Comparison of ENCODE assay signal across 14 mouse cellular contexts in the genomic region with DNA sequence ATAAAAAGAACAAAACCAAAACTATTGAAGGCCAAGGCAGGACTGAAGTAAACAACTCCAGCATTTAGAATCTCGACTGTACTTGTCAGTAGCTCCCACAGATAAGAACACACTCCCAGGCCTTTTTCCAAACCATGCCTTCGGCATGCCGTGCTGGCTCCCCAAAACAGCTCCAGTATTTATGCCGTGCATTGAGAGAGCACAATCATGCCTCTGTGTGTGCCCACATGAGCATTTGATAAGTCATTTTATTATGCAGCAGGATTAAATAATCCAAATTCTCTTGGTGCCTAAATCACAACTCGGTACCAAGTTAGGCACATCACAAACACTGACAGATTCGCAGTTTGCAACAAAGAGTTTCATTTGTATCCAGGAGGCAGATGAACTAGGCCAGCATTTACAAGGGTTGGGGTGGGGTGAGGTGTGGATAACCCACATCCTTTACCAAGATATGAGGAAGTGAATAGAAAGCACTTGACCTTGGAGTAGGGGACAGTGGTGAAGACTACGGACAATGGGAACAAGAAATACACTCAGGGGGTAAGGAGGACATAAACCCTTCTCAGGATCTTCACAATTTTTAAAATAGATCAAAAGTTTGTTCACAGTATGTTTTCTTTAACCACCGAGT. TPM values are rescaled to one million over a fixed set of nuclear protein-coding genes. Genes with fewer than 3 reads are reported as not detected.
A peak's percentile ranks its signal among the peaks of the same experiment; 100 is the strongest.
DNase-seq lines count a peak whose midpoint lies in the region; ATAC-seq and TF ChIP-seq lines count a peak whose summit lies in the region.
"Had no signal": no experiment of that assay in that cellular context is flagged by ENCODE, and none has a peak within 500 bp of the region (broad histone marks: within the 10 kb centered on the region; RNA-seq: fewer than 3 reads in every experiment).

No protein-coding gene starts in this region.

- H3K27me3 ChIP-seq in intestine, postnatal 0 days (replicated peaks; ENCODE audit: control insufficient read depth, insufficient read depth, low read length): no peaks in the 10 kb centered on the region
- H3K27me3 ChIP-seq: neural tube, embryonic 12.5 days; Patski had no signal

- H3K9me3 ChIP-seq in intestine, postnatal 0 days (ENCODE audit: control insufficient read depth): no peaks in the 10 kb centered on the region
- H3K9me3 ChIP-seq: neural tube, embryonic 12.5 days had no signal

- DNase-seq in layer of hippocampus, adult 11-12 months (ENCODE audit: low spot score): peak; percentile 25
- no peak for DNase-seq in layer of hippocampus, postnatal 25 days (ENCODE audit: extremely low spot score in 1 of 2, low spot score in 1 of 2)
- peak; percentile 51 to 57 for DNase-seq in natural killer cell, adult 2 months (ENCODE audit: low spot score in 2 of 2)
- DNase-seq in gastrocnemius, postnatal 14 days: no peak
- DNase-seq in left cerebral cortex, postnatal 4 days: no peak
- DNase-seq: embryo, embryonic 11 days; gastrocnemius, postnatal 36 days; kidney, adult 2 months had no signal

- H3K36me3 ChIP-seq in intestine, postnatal 0 days (ENCODE audit: control insufficient read depth, insufficient read depth): peaks cover 12% of the 10 kb centered on the region; the same call in 1 of the 2 replicates

- H3K4me3 ChIP-seq in bone marrow, adult 2 months (replicated peaks; ENCODE audit: control insufficient read depth, low read depth, low read length): no peak overlapping the region
- H3K4me3 ChIP-seq in intestine, postnatal 0 days (ENCODE audit: low read depth, low read length): no peak overlapping the region
- H3K4me3 ChIP-seq: neural tube, embryonic 12.5 days had no signal

- 47% methylated on average over 8 of the region's 8 CpGs for WGBS in bone marrow, adult 2 months
- WGBS in intestine, postnatal 0 days: 67% methylated on average over 8 of the region's 8 CpGs

- H3K9ac ChIP-seq in intestine, postnatal 0 days (ENCODE audit: low read depth, low read length): no peak overlapping the region
- H3K9ac ChIP-seq: neural tube, embryonic 12.5 days had no signal

- no peak for TF ChIP-seq CTCF in bone marrow, adult 2 months (IDR thresholded peaks at IDR 0.05; ENCODE audit: control insufficient read depth, insufficient read depth, low read length)
- TF ChIP-seq CTCF in intestine, postnatal 0 days (IDR thresholded peaks at IDR 0.05; ENCODE audit: low read depth): no peak

- TF ChIP-seq POLR2A in bone marrow, adult 2 months (IDR thresholded peaks at IDR 0.05; ENCODE audit: borderline replicate concordance, control insufficient read depth, low read depth, low read length): no peak

- ATAC-seq in CD4-positive, CD25-positive, alpha-beta regulatory T cell, adult 4 months: peak; percentile 66
- ATAC-seq in intestine, postnatal 0 days: no peak
- ATAC-seq: Patski had no signal

- H3K27ac ChIP-seq in bone marrow, adult 2 months (ENCODE audit: control insufficient read depth, insufficient read depth, low read depth, low read length, poor library complexity): peak overlapping the region; percentile 21; the same call in 1 of the 2 replicates
- H3K27ac ChIP-seq in intestine, postnatal 0 days (ENCODE audit: low read depth, low read length): no peak overlapping the region
- H3K27ac ChIP-seq: neural tube, embryonic 12.5 days had no signal

- intact Hi-C loops in gastrocnemius, postnatal 14 days (cut with DNase I; ENCODE audit: low total_unique reads): no loop called here
- intact Hi-C loops in left cerebral cortex, postnatal 4 days (cut with DNase I): no loop called here

- peaks cover 10% of the 10 kb centered on the region for H3K4me1 ChIP-seq in bone marrow, adult 2 months (ENCODE audit: control insufficient read depth, insufficient read depth, low read length)
- 0 out of 2 replicates have a peak, but pooled peaks cover 3% of the 10 kb centered on the region for H3K4me1 ChIP-seq in intestine, postnatal 0 days (replicated peaks; ENCODE audit: control insufficient read depth, insufficient read depth, low read length)
- H3K4me1 ChIP-seq: neural tube, embryonic 12.5 days had no signal

- H3K4me2 ChIP-seq in intestine, postnatal 0 days (replicated peaks; ENCODE audit: low read depth): no peak overlapping the region
- H3K4me2 ChIP-seq: liver, embryonic 11.5 days; neural tube, embryonic 12.5 days had no signal

RNA-seq across cellular contexts. Expression of gene Fryl, which starts 50.3 kb away (rescaled TPM):
- 10 to 100 TPM; 60.0 to 65.0 TPM for total RNA-seq in layer of hippocampus, postnatal 25 days (2021)
- polyA plus RNA-seq in CD4-positive, CD25-positive, alpha-beta regulatory T cell, adult 4 months (2017; shearing (Covaris generic)): 100 to 1,000 TPM; 101 TPM
- polyA plus RNA-seq in bone marrow, adult 2 months (2011; ENCODE audit: insufficient read depth, insufficient read length, low replicate concordance, missing spikeins): 88.1 and 157 TPM in 2 replicates
- 27.8 and 28.2 TPM in 2 replicates for polyA plus RNA-seq in intestine, postnatal 0 days (2015; fragmentation: Nextera tagmentation; extraction: Ambion mirVana)
- 10 to 100 TPM; 18.5 to 19.5 TPM for total RNA-seq in gastrocnemius, postnatal 14 days (2021)
- total RNA-seq in left cerebral cortex, postnatal 4 days (2021): 10 to 100 TPM; 69.6 to 81.4 TPM

Comparison
In these comparisons a context has a peak if more than half of its experiments do, and no peak if none do; other contexts are left out.
1. DNase-seq: peak in layer of hippocampus, adult 11-12 months (single experiment) and natural killer cell, adult 2 months (2 of 2); none in layer of hippocampus, postnatal 25 days (0 of 2), gastrocnemius, postnatal 14 days (single experiment) and left cerebral cortex, postnatal 4 days (single experiment).